Mouse (Mus musculus) spleen, postnatal 4 days (tissue): ENCODE data around the gene Gm3532.
"Not testable (repeated sequence)": the region's sequence is repeated elsewhere in the genome, so short reads cannot be mapped to it uniquely, and the experiment has no call there.

Experiments
- DNase-seq, 2 experiments: peaks; one replicate each; pipeline ENCODE4 v3.0.0; 2022; ENCODE audit warnings: low spot score in 2 of 2

Gene Gm3532

DNA sequence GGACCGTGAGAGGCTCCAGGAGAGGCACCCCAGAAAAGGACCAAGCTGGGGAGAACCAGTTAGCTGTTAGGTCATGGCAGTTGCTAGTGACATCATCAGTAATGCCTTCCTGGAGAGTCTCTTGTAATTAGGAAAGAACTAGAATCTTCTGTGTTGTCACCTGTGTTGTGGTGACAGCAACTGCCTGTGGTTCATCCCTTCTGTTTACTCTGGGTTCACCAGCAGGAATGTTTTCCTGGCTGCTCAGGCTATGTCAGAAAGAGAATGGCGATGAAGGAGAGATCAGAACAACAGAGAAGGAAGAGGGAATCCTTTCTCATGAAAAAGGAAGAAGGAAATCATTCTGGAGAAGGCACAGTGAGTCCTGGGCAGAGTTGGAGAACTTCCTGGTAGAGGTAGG, at the start of gene Gm3532:
Gm3532 (plus strand) TSS at position 301 of the 400 bp plus-strand sequence.
- not testable (repeated sequence) for DNase-seq

- not testable (repeated sequence) for DNase-seq
Observed at GRCm38 (mm10) chr14:5501374-5501773, 36.9 kb upstream of the Gm3532 start, which contains the start of gene Gm3488. Gene Gm3488, plus strand, starts transcription at chr14:5501674.
